Mouse (Mus musculus): ENCODE measurements around the gene Spag4.
A peak's percentile ranks its signal among the peaks of the same experiment; 100 is the strongest.

Gene Spag4

GRCm38 (mm10) chr2:156065099-156066041 is at the start of gene Spag4:
Gene Spag4, plus strand, starts transcription at chr2:156065175.
- DNase-seq: peak; percentile 60

- DNase-seq: no peak
Measured at GRCm38 (mm10) chr2:156018106-156018505, 46.9 kb upstream of the Spag4 start.

GRCm38 (mm10) chr2:156021219-156021618 is 43.8 kb upstream of the Spag4 start:
- no peak for DNase-seq

GRCm38 (mm10) chr2:156021765-156022164 is 43.2 kb upstream of the Spag4 start:
- DNase-seq: no peak

GRCm38 (mm10) chr2:156025482-156025881 is 39.5 kb upstream of the Spag4 start:
- DNase-seq: no peak

- no peak for DNase-seq
Measured at GRCm38 (mm10) chr2:156039390-156039789, 25.6 kb upstream of the Spag4 start.

GRCm38 (mm10) chr2:156042903-156043302 is 22.1 kb upstream of the Spag4 start:
- no peak for DNase-seq

- DNase-seq: no peak
Measured at GRCm38 (mm10) chr2:156047929-156048328, 17.0 kb upstream of the Spag4 start.

GRCm38 (mm10) chr2:156052816-156053215 is 12.2 kb upstream of the Spag4 start, which contains the start of gene Fer1l4:
Gene Fer1l4, minus strand, starts transcription at chr2:156052947.
- DNase-seq: no peak

GRCm38 (mm10) chr2:156066126-156066525 is 1.2 kb downstream of the Spag4 start:
- peak; percentile 43 for DNase-seq

GRCm38 (mm10) chr2:156067916-156068315 is 2.9 kb downstream of the Spag4 start:
- DNase-seq: peak; percentile 81

- DNase-seq: no peak
Measured at GRCm38 (mm10) chr2:156071236-156071635, 6.3 kb downstream of the Spag4 start.

- DNase-seq: no peak
Measured at GRCm38 (mm10) chr2:156073725-156074124, 8.8 kb downstream of the Spag4 start.

- DNase-seq: no peak
Measured at GRCm38 (mm10) chr2:156077461-156077860, 12.5 kb downstream of the Spag4 start.

- DNase-seq: no peak
Measured at GRCm38 (mm10) chr2:156078421-156079182, 13.6 kb downstream of the Spag4 start.

- DNase-seq: no peak
Measured at GRCm38 (mm10) chr2:156079183-156079560, 14.2 kb downstream of the Spag4 start.

GRCm38 (mm10) chr2:156079674-156080073 is 14.7 kb downstream of the Spag4 start:
- DNase-seq: peak; percentile 49

- no peak for DNase-seq
Measured at GRCm38 (mm10) chr2:156080391-156080790, 15.4 kb downstream of the Spag4 start.

- DNase-seq: no peak
Measured at GRCm38 (mm10) chr2:156084541-156084940, 19.6 kb downstream of the Spag4 start.

- no peak for DNase-seq
Measured at GRCm38 (mm10) chr2:156087391-156088110, 22.6 kb downstream of the Spag4 start.

- no peak for DNase-seq
Measured at GRCm38 (mm10) chr2:156089799-156090198, 24.8 kb downstream of the Spag4 start.

- DNase-seq: no peak
Measured at GRCm38 (mm10) chr2:156091926-156092325, 27.0 kb downstream of the Spag4 start.
